Mouse (Mus musculus): ENCODE measurements at regions not wholly inside any gene's neighbourhood (a gene's known extent, or its start where the extent isn't known, plus 50 kb on each side); places are given as distances from the start of the nearest gene placed in this dataset.

- Histone ChIP-seq H3K9me3 (replicated peaks; ENCODE audit: control insufficient read depth, low read length) (no peaks in the 10 kb centered on the region), H3K27me3 (ENCODE audit: control insufficient read depth, insufficient read depth, low read length) (no peaks in the 10 kb centered on the region), H3K4me3 (ENCODE audit: low read depth, low read length) (no peak overlapping the region), H3K4me2 (ENCODE audit: low read depth, low read length) (no peak overlapping the region), H3K27ac (ENCODE audit: low read depth) (no peak overlapping the region), H3K4me1 (ENCODE audit: control insufficient read depth, insufficient read depth) (no peaks in the 10 kb centered on the region), H3K9ac (replicated peaks; ENCODE audit: low read depth, low read length) (no peak overlapping the region), H3K36me3 (replicated peaks; ENCODE audit: control insufficient read depth, insufficient read depth, low read length) (no peaks in the 10 kb centered on the region)
- WGBS = 58% methylated on average over 4 of the region's 4 CpGs
- DNase-seq (ENCODE audit: low spot score) (no peak), ATAC-seq (ENCODE audit: insufficient read depth, low read depth) (no peak)
- TF ChIP-seq EP300 (IDR thresholded peaks at IDR 0.05; ENCODE audit: low read depth) (no peak), CTCF (IDR thresholded peaks at IDR 0.05; ENCODE audit: low read depth) (no peak)
Measured at GRCm38 (mm10) chr5:63445171-63445570, 203.7 kb upstream of the Nwd2 start.

GRCm38 (mm10) chr5:63468526-63469268 is 180.2 kb upstream of the Nwd2 start:
- no peak overlapping the region for H3K27ac ChIP-seq (ENCODE audit: low read depth)
- DNase-seq (ENCODE audit: low spot score) (no peak), ATAC-seq (ENCODE audit: insufficient read depth, low read depth) (no peak)
- H3K4me2 ChIP-seq (ENCODE audit: low read depth, low read length) = no peak overlapping the region
- no peak overlapping the region for H3K4me3 ChIP-seq (ENCODE audit: low read depth, low read length)
- H3K27me3 ChIP-seq (ENCODE audit: control insufficient read depth, insufficient read depth, low read length) = no peaks in the 10 kb centered on the region
- H3K4me1 ChIP-seq (ENCODE audit: control insufficient read depth, insufficient read depth) = no peaks in the 10 kb centered on the region
- WGBS = 52% methylated on average over 2 of the region's 2 CpGs
- no peak overlapping the region for H3K9ac ChIP-seq (replicated peaks; ENCODE audit: low read depth, low read length)
- TF ChIP-seq EP300 (IDR thresholded peaks at IDR 0.05; ENCODE audit: low read depth) = no peak
- TF ChIP-seq CTCF (IDR thresholded peaks at IDR 0.05; ENCODE audit: low read depth) = no peak
- H3K36me3 ChIP-seq (replicated peaks; ENCODE audit: control insufficient read depth, insufficient read depth, low read length) = no peaks in the 10 kb centered on the region
- no peaks in the 10 kb centered on the region for H3K9me3 ChIP-seq (replicated peaks; ENCODE audit: control insufficient read depth, low read length)

- H3K4me1 ChIP-seq (ENCODE audit: control insufficient read depth, insufficient read depth) = no peaks in the 10 kb centered on the region
- H3K4me2 ChIP-seq (ENCODE audit: low read depth, low read length) = no peak overlapping the region
- no peaks in the 10 kb centered on the region for H3K36me3 ChIP-seq (replicated peaks; ENCODE audit: control insufficient read depth, insufficient read depth, low read length)
- H3K27me3 ChIP-seq (ENCODE audit: control insufficient read depth, insufficient read depth, low read length) = no peaks in the 10 kb centered on the region
- WGBS = 23% methylated on average over 1 of the region's 1 CpGs
- no peak overlapping the region for H3K9ac ChIP-seq (replicated peaks; ENCODE audit: low read depth, low read length)
- TF ChIP-seq CTCF (IDR thresholded peaks at IDR 0.05; ENCODE audit: low read depth) = no peak
- DNase-seq (ENCODE audit: low spot score) = no peak
- H3K4me3 ChIP-seq (ENCODE audit: low read depth, low read length) = no peak overlapping the region
- no peaks in the 10 kb centered on the region for H3K9me3 ChIP-seq (replicated peaks; ENCODE audit: control insufficient read depth, low read length)
- no peak for ATAC-seq (ENCODE audit: insufficient read depth, low read depth)
- H3K27ac ChIP-seq (ENCODE audit: low read depth) = no peak overlapping the region
Measured at GRCm38 (mm10) chr5:63469701-63470100, 179.2 kb upstream of the Nwd2 start.

GRCm38 (mm10) chr5:63473163-63473562 is 175.7 kb upstream of the Nwd2 start:
- Histone ChIP-seq H3K4me3 (ENCODE audit: low read depth, low read length) (no peak overlapping the region), H3K27ac (ENCODE audit: low read depth) (no peak overlapping the region), H3K4me1 (ENCODE audit: control insufficient read depth, insufficient read depth) (no peaks in the 10 kb centered on the region), H3K9me3 (replicated peaks; ENCODE audit: control insufficient read depth, low read length) (no peaks in the 10 kb centered on the region), H3K36me3 (replicated peaks; ENCODE audit: control insufficient read depth, insufficient read depth, low read length) (no peaks in the 10 kb centered on the region), H3K4me2 (ENCODE audit: low read depth, low read length) (no peak overlapping the region), H3K9ac (replicated peaks; ENCODE audit: low read depth, low read length) (no peak overlapping the region), H3K27me3 (ENCODE audit: control insufficient read depth, insufficient read depth, low read length) (no peaks in the 10 kb centered on the region)
- no peak for TF ChIP-seq CTCF (IDR thresholded peaks at IDR 0.05; ENCODE audit: low read depth)
- ATAC-seq (ENCODE audit: insufficient read depth, low read depth) = no peak
- DNase-seq (ENCODE audit: low spot score) = no peak
- WGBS = 58% methylated on average over 3 of the region's 3 CpGs

GRCm38 (mm10) chr5:63476240-63476973 is 172.5 kb upstream of the Nwd2 start:
- H3K4me3 ChIP-seq (ENCODE audit: low read depth, low read length) = no peak overlapping the region
- H3K4me2 ChIP-seq (ENCODE audit: low read depth, low read length) = no peak overlapping the region
- ATAC-seq (ENCODE audit: insufficient read depth, low read depth) = no peak
- WGBS = 53% methylated on average over 2 of the region's 2 CpGs
- no peak for DNase-seq (ENCODE audit: low spot score)
- TF ChIP-seq CTCF (IDR thresholded peaks at IDR 0.05; ENCODE audit: low read depth) (no peak), EP300 (IDR thresholded peaks at IDR 0.05; ENCODE audit: low read depth) (no peak)
- H3K9ac ChIP-seq (replicated peaks; ENCODE audit: low read depth, low read length) = no peak overlapping the region
- no peaks in the 10 kb centered on the region for H3K36me3 ChIP-seq (replicated peaks; ENCODE audit: control insufficient read depth, insufficient read depth, low read length)
- H3K9me3 ChIP-seq (replicated peaks; ENCODE audit: control insufficient read depth, low read length) = no peaks in the 10 kb centered on the region
- no peaks in the 10 kb centered on the region for H3K27me3 ChIP-seq (ENCODE audit: control insufficient read depth, insufficient read depth, low read length)
- no peak overlapping the region for H3K27ac ChIP-seq (ENCODE audit: low read depth)
- H3K4me1 ChIP-seq (ENCODE audit: control insufficient read depth, insufficient read depth) = no peaks in the 10 kb centered on the region

Data from heart, postnatal 0 days (tissue).